ENCODE assay signal across 7 mouse cellular contexts in the genomic region with DNA sequence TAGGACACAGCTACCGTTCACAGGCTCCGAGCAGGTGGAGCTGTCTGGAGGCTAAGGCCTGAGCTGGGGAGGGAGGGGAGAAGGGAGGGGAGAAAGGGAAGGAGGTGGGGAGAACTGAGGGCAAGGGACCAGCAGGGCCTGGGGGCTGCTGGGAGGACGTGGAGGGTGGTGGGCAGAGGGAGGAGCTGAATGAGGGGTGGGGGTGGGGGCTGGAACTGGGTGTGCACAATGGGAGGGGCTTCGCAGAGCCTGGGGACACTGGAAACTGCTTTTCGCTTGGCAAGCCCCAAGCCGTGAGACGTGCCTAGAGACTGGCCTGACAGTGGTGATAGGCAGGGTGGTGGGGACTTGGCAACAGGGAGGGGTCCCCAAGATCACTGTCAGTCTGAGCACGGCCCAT. TPM values are rescaled to one million over a fixed set of nuclear protein-coding genes. Genes with fewer than 3 reads are reported as not detected.
DNase-seq lines count a peak whose midpoint lies in the region; ATAC-seq and TF ChIP-seq lines count a peak whose summit lies in the region.

No protein-coding gene starts in this region.

- TF ChIP-seq CTCF in liver, postnatal 0 days (IDR thresholded peaks at IDR 0.05; ENCODE audit: low read depth) = no peak

- H3K36me3 ChIP-seq in liver, embryonic 12.5 days = no peaks in the 10 kb centered on the region
- no peaks in the 10 kb centered on the region for H3K36me3 ChIP-seq in liver, postnatal 0 days (replicated peaks; ENCODE audit: insufficient read depth, low read length)
- H3K36me3 ChIP-seq in forebrain, embryonic 10.5 days (replicated peaks) = peaks cover 37% of the 10 kb centered on the region
- H3K36me3 ChIP-seq in intestine, embryonic 14.5 days (ENCODE audit: control insufficient read depth, insufficient read depth, low read length) = no peaks in the 10 kb centered on the region

- 13% methylated on average over 8 of the region's 8 CpGs for WGBS in liver, embryonic 12.5 days (ENCODE audit: insufficient replicate concordance)
- WGBS in liver, postnatal 0 days (ENCODE audit: insufficient replicate concordance) = 45% methylated on average over 8 of the region's 8 CpGs
- WGBS in forebrain, embryonic 10.5 days = 42% methylated on average over 8 of the region's 8 CpGs
- 28% methylated on average over 8 of the region's 8 CpGs for WGBS in intestine, embryonic 14.5 days

- DNase-seq in liver, postnatal 0 days = no peak
- no peak for DNase-seq in forebrain, embryonic 10.5 days (ENCODE audit: extremely low spot score, low spot score)
- DNase-seq in intestine, embryonic 14.5 days (ENCODE audit: low spot score) = no peak
- DNase-seq in retina, postnatal 1 day = peak; percentile 82
- no peak for DNase-seq in embryo, embryonic 9.5 days (ENCODE audit: extremely low spot score)
- no peak for DNase-seq in cerebellum, adult 9-10 months

- peak overlapping the region; percentile 61 for H3K4me2 ChIP-seq in liver, embryonic 12.5 days
- no peak overlapping the region for H3K4me2 ChIP-seq in liver, postnatal 0 days (ENCODE audit: low read depth, low read length)
- no peak overlapping the region; the same call in 1 of the 2 replicates for H3K4me2 ChIP-seq in intestine, embryonic 14.5 days (ENCODE audit: low read length)

- peaks cover 77% of the 10 kb centered on the region for H3K27me3 ChIP-seq in liver, embryonic 12.5 days (replicated peaks)
- H3K27me3 ChIP-seq in liver, postnatal 0 days (ENCODE audit: insufficient read depth, low read length) = peaks cover 45% of the 10 kb centered on the region
- H3K27me3 ChIP-seq in forebrain, embryonic 10.5 days (ENCODE audit: poor library complexity, severe bottlenecking) = peaks cover 54% of the 10 kb centered on the region
- peaks cover 21% of the 10 kb centered on the region for H3K27me3 ChIP-seq in intestine, embryonic 14.5 days (replicated peaks; ENCODE audit: control insufficient read depth, insufficient read depth, low read length)

- H3K27ac ChIP-seq in liver, embryonic 12.5 days = 0 out of 2 replicates have a peak overlapping the region, but pooled peaks have one; percentile 1
- no peak overlapping the region for H3K27ac ChIP-seq in liver, postnatal 0 days (ENCODE audit: low read depth)
- peak overlapping the region; percentile 81; the same call in 1 of the 2 replicates for H3K27ac ChIP-seq in forebrain, embryonic 10.5 days
- H3K27ac ChIP-seq in intestine, embryonic 14.5 days (ENCODE audit: low read depth) = peak overlapping the region; percentile 78; the same call in 1 of the 2 replicates

- H3K9me3 ChIP-seq in liver, embryonic 12.5 days (replicated peaks) = no peaks in the 10 kb centered on the region
- no peaks in the 10 kb centered on the region for H3K9me3 ChIP-seq in liver, postnatal 0 days (ENCODE audit: low read length)
- H3K9me3 ChIP-seq in forebrain, embryonic 10.5 days = peaks cover 5% of the 10 kb centered on the region; the same call in 1 of the 2 replicates
- no peaks in the 10 kb centered on the region for H3K9me3 ChIP-seq in intestine, embryonic 14.5 days (ENCODE audit: control insufficient read depth, low read length)

- H3K9ac ChIP-seq in liver, embryonic 12.5 days = peak overlapping the region; percentile 39; the same call in 1 of the 2 replicates
- H3K9ac ChIP-seq in liver, postnatal 0 days (replicated peaks) = no peak overlapping the region
- H3K9ac ChIP-seq in intestine, embryonic 14.5 days (ENCODE audit: low read length) = no peak overlapping the region

- no peak for ATAC-seq in liver, embryonic 12.5 days
- ATAC-seq in liver, postnatal 0 days = no peak
- no peak for ATAC-seq in intestine, embryonic 14.5 days (replicated peaks; ENCODE audit: low FRiP score, low TSS enrichment, low read depth)

- H3K4me1 ChIP-seq in liver, embryonic 12.5 days = peaks cover 55% of the 10 kb centered on the region
- H3K4me1 ChIP-seq in liver, postnatal 0 days (ENCODE audit: insufficient read depth) = peaks cover 21% of the 10 kb centered on the region
- peaks cover 96% of the 10 kb centered on the region for H3K4me1 ChIP-seq in forebrain, embryonic 10.5 days
- H3K4me1 ChIP-seq in intestine, embryonic 14.5 days (replicated peaks; ENCODE audit: control insufficient read depth, insufficient read depth, low read length) = peaks cover 67% of the 10 kb centered on the region

- no peak for TF ChIP-seq EP300 in liver, postnatal 0 days (IDR thresholded peaks at IDR 0.05; ENCODE audit: low read depth)

- no peak overlapping the region for H3K4me3 ChIP-seq in liver, embryonic 12.5 days
- no peak overlapping the region for H3K4me3 ChIP-seq in liver, postnatal 0 days (ENCODE audit: low read depth, low read length)
- peak overlapping the region; percentile 43; the same call in 1 of the 2 replicates for H3K4me3 ChIP-seq in forebrain, embryonic 10.5 days
- no peak overlapping the region for H3K4me3 ChIP-seq in intestine, embryonic 14.5 days (ENCODE audit: low read depth, low read length)

RNA-seq across cellular contexts. Expression of gene Ptprs, which starts 7.0 kb away (rescaled TPM):
- 19.3 and 21.2 TPM in 2 replicates for polyA plus RNA-seq in liver, embryonic 12.5 days (2016; fragmentation: Nextera tagmentation; extraction: Ambion mirVana)
- polyA plus RNA-seq in liver, postnatal 0 days (2015; fragmentation: Nextera tagmentation; extraction: Ambion mirVana) = 3.4 TPM in 2 replicates
- polyA plus RNA-seq in forebrain, embryonic 10.5 days (2016; fragmentation: Nextera tagmentation; extraction: Ambion mirVana) = 80.3 and 91.5 TPM in 2 replicates
- polyA plus RNA-seq in intestine, embryonic 14.5 days (2014; fragmentation: Nextera tagmentation; extraction: Ambion mirVana) = 94.4 and 99.6 TPM in 2 replicates

RNA-seq across cellular contexts. Expression of gene Znrf4, which starts 43.0 kb away (rescaled TPM):
- polyA plus RNA-seq in liver, embryonic 12.5 days (2016; fragmentation: Nextera tagmentation; extraction: Ambion mirVana) = not detected in 2 replicates
- polyA plus RNA-seq in liver, postnatal 0 days (2015; fragmentation: Nextera tagmentation; extraction: Ambion mirVana) = not detected in 2 replicates
- not detected in 2 replicates for polyA plus RNA-seq in forebrain, embryonic 10.5 days (2016; fragmentation: Nextera tagmentation; extraction: Ambion mirVana)
- not detected in 2 replicates for polyA plus RNA-seq in intestine, embryonic 14.5 days (2014; fragmentation: Nextera tagmentation; extraction: Ambion mirVana)
